Mouse (Mus musculus) intestine, embryonic 14.5 days (tissue): ENCODE results near the gene Btbd9. TPM values are rescaled to one million over a fixed set of nuclear protein-coding genes. Genes with fewer than 3 reads are reported as not detected.

Experiments used
- ATAC-seq: fragments of 200-750 bp; cut with Nextera tagmentation; replicated peaks from 2 replicates; pipeline ENCODE4 v1.8.0; 2017; ENCODE audit warnings: low read depth, moderate number of reproducible peaks, moderate TSS enrichment, moderate library complexity; ENCODE audit not compliant: low FRiP score, low TSS enrichment
- DNase-seq: peaks from one replicate; pipeline ENCODE4 v3.0.0-alpha.2; 2018; ENCODE audit warnings: low spot score
- H3K27ac ChIP-seq: fragments of 300-500 bp; sonication (generic); 2 replicates; pipeline ENCODE4 v1.5.1; 2014; ENCODE audit warnings: low read depth, mild to moderate bottlenecking, control low read depth
- H3K27me3 ChIP-seq: fragments of 300-500 bp; sonication (generic); replicated peaks from 2 replicates; pipeline ENCODE4 v1.6.1; 2014; ENCODE audit warnings: low read length, control low read depth; ENCODE audit not compliant: control insufficient read depth, insufficient read depth
- H3K36me3 ChIP-seq: fragments of 300-500 bp; sonication (generic); 2 replicates; pipeline ENCODE4 v1.6.1; 2014; ENCODE audit warnings: low read length, control low read depth; ENCODE audit not compliant: control insufficient read depth, insufficient read depth
- H3K4me1 ChIP-seq: fragments of 300-500 bp; sonication (generic); replicated peaks from 2 replicates; pipeline ENCODE4 v1.6.1; 2014; ENCODE audit warnings: low read length, control low read depth, mixed read lengths; ENCODE audit not compliant: control insufficient read depth, insufficient read depth
- H3K4me2 ChIP-seq: fragments of 300-500 bp; sonication (generic); 2 replicates; pipeline ENCODE4 v1.6.1; 2014; ENCODE audit warnings: low read length
- H3K4me3 ChIP-seq: fragments of 300-500 bp; sonication (generic); 2 replicates; pipeline ENCODE4 v1.5.1; 2014; ENCODE audit warnings: low read depth, low read length, control low read depth, mixed read lengths
- H3K9ac ChIP-seq: fragments of 300-500 bp; sonication (generic); 2 replicates; pipeline ENCODE4 v1.6.1; 2014; ENCODE audit warnings: mild to moderate bottlenecking, low read length
- H3K9me3 ChIP-seq: fragments of 300-500 bp; sonication (generic); 2 replicates; pipeline ENCODE4 v1.6.1; 2016; ENCODE audit warnings: low read length, control low read depth; ENCODE audit not compliant: control insufficient read depth
- WGBS: fragments of 180-500 bp; shearing (Covaris S2); extraction: QIAGEN DNeasy Blood & Tissue Kit; methylation state at CpG from one replicate; pipeline ENCODE4 v1.1.7; 2014; 5-methylcytosine and 5-hydroxymethylcytosine counted together
- polyA plus RNA-seq: library from polyadenylated mRNA; unstranded; fragments of >200 nt; fragmentation: Nextera tagmentation; extraction: Ambion mirVana; gene quantifications from 2 replicates; pipeline ENCODE4 v1.2.1, GENCODE M21; 2014

Btbd9 gene
- polyA plus RNA-seq, 1 experiment from 2014 or later, result 53.7 TPM

- no peak for DNase-seq
- Histone ChIP-seq H3K36me3 (peaks cover 8% of the 10 kb centered on the region; the same call in 1 of the 2 replicates), H3K27me3 (no peaks in the 10 kb centered on the region), H3K4me1 (no peaks in the 10 kb centered on the region), H3K27ac (no peak overlapping the region), H3K4me3 (no peak overlapping the region), H3K9me3 (no peaks in the 10 kb centered on the region), H3K4me2 (no peak overlapping the region), H3K9ac (no peak overlapping the region)
- no peak for ATAC-seq
- 79% methylated on average over 4 of the region's 4 CpGs for WGBS
Measured at GRCm38 (mm10) chr17:30181554-30181953, 394.7 kb downstream of the Btbd9 start.

- H3K36me3 ChIP-seq, result peaks cover 8% of the 10 kb centered on the region; the same call in 1 of the 2 replicates
- no peak for ATAC-seq
- DNase-seq, result no peak
Measured at GRCm38 (mm10) chr17:30180197-30180596, 396.1 kb downstream of the Btbd9 start.

GRCm38 (mm10) chr17:30178402-30178801 lies 397.9 kb downstream of the Btbd9 start:
- no peak overlapping the region for H3K4me3 ChIP-seq
- DNase-seq (no peak), ATAC-seq (no peak)
- H3K4me1 ChIP-seq, result no peaks in the 10 kb centered on the region
- peaks cover 8% of the 10 kb centered on the region; the same call in 1 of the 2 replicates for H3K36me3 ChIP-seq
- whole genome bisulfite sequencing, result 84% methylated on average over 1 of the region's 1 CpGs
- H3K27me3 ChIP-seq, result no peaks in the 10 kb centered on the region
- no peak overlapping the region for H3K27ac ChIP-seq
- no peak overlapping the region for H3K9ac ChIP-seq
- no peak overlapping the region for H3K4me2 ChIP-seq
- no peaks in the 10 kb centered on the region for H3K9me3 ChIP-seq

More at GRCm38 (mm10) chr17:30180197-30180596, 396.1 kb downstream of the Btbd9 start:
- no peaks in the 10 kb centered on the region for H3K9me3 ChIP-seq
- 89% methylated on average over 6 of the region's 6 CpGs for WGBS
- H3K4me2 ChIP-seq, result no peak overlapping the region
- H3K27me3 ChIP-seq, result no peaks in the 10 kb centered on the region
- no peak overlapping the region for H3K9ac ChIP-seq
- no peak overlapping the region for H3K4me3 ChIP-seq
- no peaks in the 10 kb centered on the region for H3K4me1 ChIP-seq
- H3K27ac ChIP-seq, result no peak overlapping the region

GRCm38 (mm10) chr17:30177435-30177834 lies 398.9 kb downstream of the Btbd9 start:
- Histone ChIP-seq H3K4me2 (no peak overlapping the region), H3K27ac (no peak overlapping the region), H3K4me1 (no peaks in the 10 kb centered on the region), H3K9me3 (no peaks in the 10 kb centered on the region), H3K9ac (no peak overlapping the region), H3K27me3 (no peaks in the 10 kb centered on the region), H3K36me3 (peaks cover 8% of the 10 kb centered on the region; the same call in 1 of the 2 replicates), H3K4me3 (no peak overlapping the region)
- 85% methylated on average over 4 of the region's 4 CpGs for WGBS
- ATAC-seq (no peak), DNase-seq (no peak)

Other genes with a start within 250 kb of the Btbd9 start
- 0.58 and 1.5 TPM in 2 replicates for gene Dnah8, start 47.9 kb upstream of the Btbd9 start, polyA plus RNA-seq
- 223 and 233 TPM in 2 replicates for gene Glo1, start 50.4 kb upstream of the Btbd9 start, polyA plus RNA-seq